Mouse (Mus musculus) liver, postnatal 0 days (tissue): ENCODE measurements around the gene Cd81.

Experiments used
- CTCF ChIP-seq: sonication (generic); IDR thresholded peaks from 2 replicates; pipeline ENCODE4 v1.5.1; 2016; ENCODE audit warnings: antibody characterized with exemption, low read depth
- EP300 ChIP-seq: IDR thresholded peaks from 2 replicates; pipeline ENCODE4 v1.6.1; 2016; ENCODE audit warnings: antibody characterized with exemption, low read depth, mild to moderate bottlenecking

GRCm38 (mm10) chr7:143059202-143059870 lies 6.8 kb downstream of the Cd81 start:
- no peak for TF ChIP-seq CTCF
- TF ChIP-seq EP300: no peak
